Mouse (Mus musculus) right cerebral cortex, postnatal 25 days (tissue): ENCODE measurements around the gene Gin1.
"Not testable (repeated sequence)": the region's sequence is repeated elsewhere in the genome, so short reads cannot be mapped to it uniquely, and the experiment has no call there.

Experiments used
- DNase-seq: peaks from one replicate; pipeline ENCODE4 v3.0.0; 2022

The Gin1 gene

DNA sequence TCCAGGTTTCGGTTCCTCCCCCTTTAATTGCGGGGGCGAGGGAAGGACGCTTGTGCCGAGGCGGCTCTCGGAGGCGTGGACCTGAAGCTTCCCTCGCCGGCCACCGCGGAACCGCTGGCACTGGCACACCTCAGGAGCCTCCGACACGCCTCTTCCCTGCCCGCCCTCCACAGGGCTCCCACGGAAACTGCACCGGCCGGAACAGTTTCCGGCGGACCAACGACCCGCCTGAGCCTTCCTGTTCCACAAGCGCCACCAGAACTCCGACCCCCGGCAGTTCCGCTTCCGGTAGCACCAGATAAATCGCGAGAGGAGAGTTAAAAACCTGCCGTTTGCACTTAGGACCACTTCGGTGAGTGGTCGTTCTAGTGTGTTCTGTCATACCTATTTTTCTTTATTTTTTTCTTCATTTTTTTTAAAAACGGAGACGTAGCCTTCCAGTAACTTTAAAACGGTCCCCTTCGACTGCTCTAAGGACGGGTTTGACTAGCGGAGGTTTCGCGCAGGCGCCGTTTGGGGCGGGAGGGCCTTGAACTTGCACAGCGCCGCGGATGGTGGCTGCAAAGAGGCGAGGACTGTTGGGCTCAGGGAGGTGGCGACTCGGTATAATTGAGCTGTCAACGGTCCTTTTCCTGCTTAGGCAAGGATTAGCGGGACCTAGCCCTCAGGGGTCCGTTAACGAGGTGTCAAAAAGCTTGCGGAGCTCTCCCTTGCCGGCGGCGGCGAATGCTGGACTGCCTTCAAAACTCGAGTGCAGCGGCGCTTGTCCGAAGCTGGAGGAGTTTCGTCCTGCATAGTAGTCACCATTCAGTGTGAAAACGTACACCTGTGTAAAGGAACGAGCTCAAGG lies at the start of gene Gin1, which contains the start of gene Ppip5k2:
Gene Gin1, plus strand, starts transcription at position 269 of the 850 bp plus-strand sequence.
Gene Ppip5k2, minus strand, starts transcription at position 508 of the 850 bp plus-strand sequence.
- DNase-seq, result peak; percentile 93

DNA sequence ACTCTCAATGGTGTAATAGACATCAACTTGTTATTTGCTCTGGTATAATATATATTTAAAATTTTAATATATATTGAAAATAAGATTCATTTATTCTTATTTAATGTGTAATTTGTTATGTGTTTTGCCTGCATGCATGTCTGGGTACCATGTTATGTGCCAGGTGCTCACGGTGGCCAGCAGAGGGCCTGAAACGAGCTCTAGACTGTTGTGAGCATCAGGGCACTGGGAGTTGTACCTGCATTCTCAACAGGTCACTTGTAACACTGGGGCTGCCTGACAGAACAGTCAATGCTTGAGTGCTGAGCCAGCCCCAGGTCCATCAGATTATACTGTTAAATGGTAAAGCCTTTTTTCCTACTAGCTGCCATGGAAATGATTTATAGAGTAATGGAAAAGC lies 43.2 kb upstream of the Gin1 start:
- DNase-seq, result no peak

DNA sequence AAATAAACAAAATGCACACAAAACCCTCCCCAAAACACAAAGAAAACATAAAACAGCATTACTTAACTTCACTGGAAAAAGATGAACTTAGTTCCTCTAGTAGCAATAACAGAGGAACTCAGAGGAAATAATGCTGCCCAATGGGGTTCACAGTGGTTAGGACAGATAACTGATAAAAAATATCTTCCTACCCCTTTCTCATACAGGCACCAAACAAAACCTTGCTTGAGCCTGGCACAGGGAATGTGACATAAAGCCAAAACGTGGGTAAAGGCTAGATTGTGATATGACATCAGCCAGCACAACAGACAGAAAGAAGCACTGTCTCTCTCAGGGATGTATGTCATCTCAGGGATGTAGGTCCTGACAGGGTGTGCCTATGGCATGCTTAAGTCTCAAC lies 40.6 kb upstream of the Gin1 start:
- DNase-seq, result no peak

DNA sequence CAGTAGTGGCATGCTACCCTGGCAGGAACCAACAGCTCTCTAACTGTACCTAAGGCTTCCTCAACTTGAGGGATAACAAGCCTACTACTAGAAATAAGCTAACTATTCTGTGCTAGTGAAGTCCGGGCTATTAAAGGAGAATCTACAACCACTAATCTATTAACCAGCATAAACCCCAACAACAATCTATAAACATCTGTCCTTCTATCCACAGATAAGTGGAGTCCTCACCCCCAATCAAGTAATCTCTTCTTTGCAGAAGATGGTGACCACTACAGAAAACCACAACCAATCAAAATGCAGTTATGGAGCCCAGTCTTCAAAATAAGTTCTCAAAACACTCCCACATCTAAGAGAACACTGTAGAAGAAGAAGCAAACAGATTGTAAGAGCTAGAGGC lies 26.9 kb upstream of the Gin1 start:
- DNase-seq, result no peak

DNA sequence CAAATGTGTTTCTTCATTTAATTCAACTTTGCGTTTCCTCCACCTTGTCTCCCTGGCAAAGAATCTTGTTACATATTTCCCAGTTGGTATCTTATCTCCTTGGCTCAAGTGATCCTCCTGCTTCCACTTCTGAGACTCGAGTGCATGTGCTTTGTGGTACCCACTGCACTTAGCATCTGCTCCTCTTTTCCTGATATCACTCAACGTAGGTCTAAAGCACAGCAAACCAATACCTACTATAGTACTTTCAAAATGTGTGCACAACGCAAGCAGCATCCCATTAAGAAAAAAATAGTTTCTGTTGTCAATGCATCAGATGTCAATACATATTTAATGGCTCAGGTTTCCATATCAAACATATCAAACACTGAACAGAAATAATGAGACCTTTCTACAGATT lies 24.3 kb upstream of the Gin1 start:
- DNase-seq, result no peak

DNA sequence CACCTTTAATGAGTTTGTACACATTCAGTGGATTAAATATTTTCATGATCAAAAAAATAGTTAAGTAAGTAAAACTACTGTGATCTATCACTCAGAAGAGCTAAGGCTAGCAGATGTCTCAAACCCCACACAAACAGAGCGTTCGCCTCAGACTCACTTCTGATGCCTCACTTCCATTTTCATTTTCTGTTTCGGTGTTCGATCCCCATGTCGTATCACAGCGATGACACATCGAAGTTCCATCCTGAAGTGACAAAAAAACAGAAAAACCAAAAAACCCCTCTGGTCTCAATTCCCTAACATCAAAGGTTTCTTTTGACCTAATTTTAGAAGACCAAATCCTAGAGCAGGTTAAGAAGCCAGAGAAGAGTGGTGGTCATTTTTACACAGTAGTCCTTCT lies 23.7 kb upstream of the Gin1 start:
- DNase-seq, result no peak

DNA sequence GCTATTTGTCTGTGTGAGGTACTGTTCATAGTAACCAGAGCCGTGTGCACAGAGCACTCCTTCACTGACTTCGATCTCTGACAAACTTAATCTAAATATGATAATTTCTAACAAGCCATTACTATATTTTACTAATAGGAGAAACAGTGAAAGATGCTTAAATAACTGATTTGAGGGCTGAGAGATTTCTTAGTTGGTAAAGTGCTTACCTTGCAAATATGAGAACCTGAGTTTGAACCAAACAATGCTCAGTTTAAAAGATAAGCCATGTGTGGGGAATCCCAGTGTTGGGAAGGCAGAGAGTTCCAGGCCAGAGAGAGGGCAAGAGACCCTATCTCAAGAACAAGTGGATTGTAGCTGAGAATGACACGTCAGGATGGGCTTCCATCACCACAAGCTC lies 21.8 kb upstream of the Gin1 start:
- DNase-seq, result no peak

DNA sequence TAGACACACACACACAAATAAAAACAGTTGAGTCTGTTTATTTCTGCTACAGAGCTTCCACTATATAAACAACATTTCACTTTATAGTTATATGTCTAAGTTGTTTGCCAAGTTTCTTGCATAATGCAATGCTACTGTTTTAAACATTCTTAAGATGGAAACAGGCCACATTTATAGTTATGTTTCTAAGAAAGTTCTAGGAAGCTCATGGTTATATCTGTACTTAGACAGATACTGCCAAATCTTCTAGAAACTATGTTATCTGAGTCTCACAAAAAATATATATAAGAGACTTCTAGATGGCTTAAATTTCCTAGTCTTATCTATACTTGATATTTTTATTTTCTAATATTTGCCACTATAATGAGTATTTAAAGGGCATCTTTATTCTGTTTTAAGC lies 16.8 kb upstream of the Gin1 start:
- DNase-seq, result no peak

DNA sequence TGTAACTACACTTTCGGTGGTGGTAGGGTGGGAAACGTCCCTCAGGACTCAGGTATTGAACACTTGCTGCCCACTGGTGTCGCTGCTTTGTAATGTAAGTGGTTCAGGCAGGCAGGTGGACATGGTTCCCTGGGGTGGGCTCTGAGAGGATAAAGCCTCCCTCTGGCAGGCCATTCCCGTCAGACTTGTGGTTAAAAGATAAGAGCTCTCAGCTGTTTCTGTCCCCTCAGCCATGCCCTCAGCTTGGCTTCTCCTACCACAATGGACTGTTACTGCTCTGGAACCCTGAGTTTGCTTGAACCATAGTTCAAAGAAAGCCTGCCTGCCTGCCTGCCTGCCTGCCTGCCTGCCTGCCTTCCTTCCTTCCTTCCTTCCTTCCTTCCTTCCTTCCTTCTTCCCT lies 15.6 kb upstream of the Gin1 start:
- DNase-seq, result no peak

DNA sequence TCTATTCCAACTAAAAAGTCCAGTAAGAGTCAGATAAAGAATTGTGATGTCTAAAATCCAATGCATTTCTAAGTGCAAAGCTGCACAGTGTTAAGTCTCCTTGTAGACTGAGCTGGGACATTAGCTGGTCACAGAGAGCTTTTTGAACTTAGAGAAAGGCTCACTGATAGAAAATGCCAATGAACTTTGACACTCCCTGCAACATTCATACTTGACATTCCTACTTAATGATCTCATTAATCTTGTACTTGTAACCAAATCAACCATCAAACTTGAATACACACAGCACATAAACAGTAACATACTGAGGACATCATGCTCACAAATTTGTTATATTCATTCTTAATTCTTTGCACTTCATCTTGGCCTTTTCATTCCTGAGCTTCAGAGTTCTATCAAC lies 10.1 kb upstream of the Gin1 start:
- DNase-seq, result no peak

DNA sequence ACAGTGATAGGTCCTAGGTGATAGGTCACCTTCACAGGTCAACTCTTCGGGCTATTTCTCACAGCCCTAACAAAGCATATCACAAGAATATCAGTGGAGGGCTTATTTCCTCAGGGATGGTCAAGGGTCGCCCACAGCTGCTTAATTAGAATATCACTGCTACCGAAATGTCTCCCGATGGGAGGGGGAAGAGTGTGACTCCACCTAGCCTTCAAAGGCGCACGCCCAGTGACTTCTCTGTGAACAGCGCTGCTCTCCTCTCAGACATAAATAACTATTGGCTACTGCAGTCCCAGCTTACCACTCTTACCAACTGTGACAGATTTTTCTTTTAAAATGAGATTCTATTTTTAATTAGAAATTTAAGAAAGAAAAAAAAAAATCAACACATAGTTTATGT lies 9.4 kb upstream of the Gin1 start:
- no peak for DNase-seq

DNA sequence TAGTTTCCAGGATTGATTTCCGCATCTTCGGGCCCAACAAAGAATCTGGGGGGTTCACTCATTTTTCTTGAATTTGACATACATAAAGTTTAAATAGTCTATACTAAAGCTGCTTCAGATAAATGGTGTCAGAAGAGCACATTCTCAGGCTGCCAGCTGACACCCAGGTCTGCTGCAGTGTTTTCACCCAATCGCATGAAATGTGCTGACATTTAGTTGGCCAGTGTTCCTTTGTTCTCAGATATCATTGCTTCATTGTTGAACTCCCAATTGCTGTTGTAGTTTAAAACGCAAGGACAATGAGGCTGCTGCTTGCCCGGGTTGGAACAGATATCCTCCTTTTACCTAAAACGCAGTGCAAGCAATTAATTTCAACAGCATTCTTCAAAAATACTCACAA lies 8.5 kb upstream of the Gin1 start:
- no peak for DNase-seq

DNA sequence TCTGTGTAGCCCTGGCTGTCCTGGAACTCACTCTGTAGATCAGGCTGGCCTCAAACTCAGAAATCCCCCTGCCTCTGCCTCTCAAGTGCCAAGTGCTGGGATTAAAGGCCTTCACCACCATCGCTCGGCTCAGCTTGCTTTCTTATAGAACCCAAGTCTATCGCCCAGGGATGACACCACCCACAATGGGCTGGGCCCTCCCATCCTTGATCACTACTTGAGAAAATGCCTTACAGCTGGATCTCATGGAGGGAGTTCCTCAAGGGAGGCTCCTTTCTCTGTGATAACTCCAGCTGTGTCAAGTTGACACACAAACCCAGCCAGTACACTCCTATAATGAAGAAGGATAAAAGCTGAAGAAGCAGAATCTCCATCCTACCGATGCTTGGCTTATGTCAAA lies 4.3 kb upstream of the Gin1 start:
- DNase-seq, result not testable (repeated sequence)

DNA sequence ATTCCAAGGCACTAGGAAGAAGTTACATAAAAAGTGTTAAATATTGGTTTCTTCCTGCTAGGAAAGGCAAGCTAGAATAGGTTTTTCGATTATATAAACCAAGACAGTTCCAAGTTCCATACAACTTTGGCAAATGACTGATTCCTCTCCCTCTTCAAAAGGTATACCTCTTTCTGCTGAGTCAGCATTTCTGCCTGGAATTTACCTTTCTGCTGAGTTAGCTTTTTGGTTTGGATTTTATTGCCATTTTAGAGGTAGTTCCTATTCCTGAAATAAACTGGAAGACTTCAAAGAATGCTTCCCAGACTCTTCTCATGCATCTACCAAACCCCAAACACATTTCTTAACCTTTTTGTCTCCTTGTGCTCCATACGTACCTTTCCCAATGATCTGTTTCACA lies 1.9 kb upstream of the Gin1 start:
- no peak for DNase-seq

DNA sequence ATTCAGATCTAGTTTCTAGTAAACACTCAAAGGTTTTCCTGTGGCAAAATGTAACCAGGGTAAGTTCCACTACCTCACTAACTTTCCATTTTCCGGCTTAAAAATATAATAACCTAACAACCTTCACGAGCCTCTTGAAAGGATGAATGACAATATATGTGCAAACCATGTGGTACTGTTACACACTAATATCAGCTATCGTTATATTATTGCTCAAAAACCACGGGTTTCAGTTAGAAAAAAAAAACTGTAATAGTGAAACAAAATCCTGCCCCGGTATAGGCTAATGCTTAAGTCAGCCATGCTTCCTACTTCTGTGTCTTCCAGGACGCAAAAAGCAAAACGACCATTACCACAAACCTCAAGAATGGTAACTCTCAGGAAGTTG lies 1.1 kb upstream of the Gin1 start:
- no peak for DNase-seq

DNA sequence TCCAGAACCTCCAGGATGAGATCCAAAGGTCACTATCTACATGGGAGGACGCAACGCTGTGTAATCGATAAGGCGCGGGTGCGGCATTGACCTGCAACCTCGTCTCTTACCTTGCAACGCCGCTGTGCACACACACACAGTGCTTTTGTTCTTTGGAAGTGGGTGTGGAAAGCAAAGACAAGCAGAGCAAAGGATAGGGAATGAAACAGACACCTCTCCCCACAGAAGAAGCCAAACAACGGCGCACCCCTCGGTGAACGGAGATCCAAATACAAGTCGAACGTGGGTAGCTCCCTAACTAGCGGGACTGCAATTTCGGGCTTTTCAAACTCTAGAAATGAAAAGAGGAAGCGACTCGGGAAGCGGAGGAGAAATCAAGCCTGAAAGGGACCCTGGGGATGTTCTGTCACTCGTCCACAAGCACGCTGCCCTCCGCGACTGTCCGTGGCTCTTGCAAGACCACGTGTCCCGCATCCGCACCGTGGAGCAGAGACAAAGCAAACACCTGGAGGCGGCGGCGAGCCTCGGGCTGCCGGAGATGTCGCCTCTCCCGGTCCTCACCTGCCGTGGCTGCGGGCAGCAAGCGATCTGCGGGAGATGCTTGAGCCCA lies 573 bp upstream of the Gin1 start:
- peak; percentile 40 for DNase-seq

DNA sequence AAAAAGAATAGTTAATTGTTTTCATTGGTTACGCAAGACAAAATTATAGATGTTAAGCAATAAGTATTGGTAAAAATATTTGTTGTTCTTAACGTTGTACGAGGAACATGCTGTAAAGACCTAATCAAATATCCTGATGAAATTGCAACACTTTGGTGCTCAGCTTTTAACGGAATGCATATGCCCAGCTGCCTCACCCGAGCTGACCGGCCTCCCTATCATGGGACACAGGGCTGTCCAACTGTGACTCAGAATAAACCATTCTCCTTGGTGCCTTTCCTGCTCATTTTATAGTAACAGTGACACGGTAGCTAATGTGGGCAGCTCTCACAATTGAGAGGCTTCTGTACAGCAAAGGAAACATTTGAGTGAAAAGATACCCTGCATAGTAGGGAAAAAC lies 1.1 kb downstream of the Gin1 start:
- no peak for DNase-seq

DNA sequence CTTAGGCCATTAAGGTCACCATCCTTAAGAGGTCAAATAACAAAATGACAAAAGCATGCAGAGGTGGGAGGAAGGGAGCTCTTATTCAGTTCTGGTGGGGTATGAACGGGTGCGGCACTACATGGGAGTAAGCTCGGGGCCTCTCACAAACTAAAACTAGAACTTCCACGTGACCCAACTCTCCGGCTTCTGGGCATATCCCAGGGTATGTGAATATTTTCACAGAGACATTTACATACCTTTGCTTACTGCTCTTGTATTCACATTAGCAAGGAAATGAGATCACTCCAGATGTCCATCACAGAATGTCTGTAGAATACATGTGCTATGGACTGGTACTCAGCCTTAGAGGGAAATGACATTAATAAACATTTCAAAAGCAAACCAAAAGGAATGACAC lies 1.8 kb downstream of the Gin1 start:
- no peak for DNase-seq

DNA sequence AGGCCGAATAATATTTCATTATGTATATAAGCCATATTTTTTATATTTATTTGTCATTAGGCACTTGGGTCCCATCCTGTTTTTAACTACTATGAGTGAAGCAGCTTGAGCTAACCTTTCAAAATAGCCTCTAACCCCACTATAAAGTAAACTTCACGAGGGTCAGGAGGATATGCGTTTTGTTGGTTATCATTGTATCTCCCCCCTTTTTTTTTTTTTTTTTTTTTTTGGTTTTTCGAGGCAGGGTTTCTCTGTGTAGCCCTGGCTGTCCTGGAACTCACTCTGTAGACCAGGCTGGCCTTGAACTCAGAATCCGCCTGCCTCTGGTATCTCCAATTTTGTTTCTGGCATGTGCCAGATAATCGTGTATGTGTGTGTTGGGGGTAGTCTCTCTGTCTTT lies 3.4 kb downstream of the Gin1 start:
- no peak for DNase-seq

DNA sequence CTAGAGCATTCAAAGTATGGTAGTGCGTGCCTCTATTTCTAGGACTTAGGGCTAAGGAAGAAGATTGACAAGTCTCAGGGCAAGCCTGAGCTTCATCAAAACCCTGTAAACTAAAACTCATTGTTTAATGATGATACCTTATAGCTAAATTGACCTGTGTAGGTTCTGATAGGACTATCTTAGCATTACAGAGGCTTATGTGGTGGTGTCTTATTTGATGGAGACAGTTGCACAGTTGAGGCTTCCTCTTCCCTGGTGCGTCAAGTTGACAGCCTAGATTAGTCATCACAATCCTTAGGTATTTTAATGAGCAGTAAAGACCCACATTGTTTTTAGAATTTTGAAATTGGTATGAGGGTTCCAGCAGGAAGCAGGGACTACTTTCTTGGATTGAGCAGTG lies 4.0 kb downstream of the Gin1 start:
- DNase-seq, result no peak

DNA sequence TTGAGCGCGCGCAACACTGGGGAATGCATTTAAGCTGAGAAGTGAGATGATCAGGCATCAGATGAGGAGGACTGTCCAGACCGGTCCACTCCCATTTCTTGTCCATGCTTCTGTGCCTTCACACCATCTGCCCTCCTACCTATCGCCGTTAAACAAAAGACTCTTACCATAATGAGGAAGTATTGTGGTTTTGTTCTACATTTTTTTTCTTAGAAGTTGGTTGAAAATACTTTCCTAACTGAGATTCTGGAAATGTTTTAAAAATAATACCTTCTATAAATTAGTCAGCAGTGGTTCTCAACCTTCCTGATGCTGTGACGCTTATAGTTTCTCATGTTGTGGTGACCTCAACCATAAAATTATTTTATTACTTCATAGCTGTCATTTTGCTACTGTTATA lies 11.7 kb downstream of the Gin1 start:
- no peak for DNase-seq

DNA sequence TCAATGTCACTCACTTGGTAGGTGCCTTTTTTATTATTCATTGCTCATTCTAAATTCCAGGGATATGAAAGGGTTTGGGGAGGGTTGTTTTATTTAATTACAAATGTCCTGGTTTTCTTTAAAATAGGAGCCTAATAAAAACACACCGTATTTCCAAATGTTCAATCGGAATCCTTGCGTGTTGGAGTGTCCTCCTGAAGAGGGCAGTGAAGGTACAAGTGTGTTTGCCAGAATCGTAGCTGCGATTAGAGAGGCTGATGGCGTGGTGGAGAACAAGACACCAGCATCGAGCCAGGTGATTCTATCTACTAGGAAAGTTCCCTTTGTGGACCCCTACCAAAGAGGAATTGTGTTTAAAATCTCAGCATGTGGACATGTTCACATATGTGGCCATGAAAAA lies 15.0 kb downstream of the Gin1 start:
- DNase-seq, result no peak

DNA sequence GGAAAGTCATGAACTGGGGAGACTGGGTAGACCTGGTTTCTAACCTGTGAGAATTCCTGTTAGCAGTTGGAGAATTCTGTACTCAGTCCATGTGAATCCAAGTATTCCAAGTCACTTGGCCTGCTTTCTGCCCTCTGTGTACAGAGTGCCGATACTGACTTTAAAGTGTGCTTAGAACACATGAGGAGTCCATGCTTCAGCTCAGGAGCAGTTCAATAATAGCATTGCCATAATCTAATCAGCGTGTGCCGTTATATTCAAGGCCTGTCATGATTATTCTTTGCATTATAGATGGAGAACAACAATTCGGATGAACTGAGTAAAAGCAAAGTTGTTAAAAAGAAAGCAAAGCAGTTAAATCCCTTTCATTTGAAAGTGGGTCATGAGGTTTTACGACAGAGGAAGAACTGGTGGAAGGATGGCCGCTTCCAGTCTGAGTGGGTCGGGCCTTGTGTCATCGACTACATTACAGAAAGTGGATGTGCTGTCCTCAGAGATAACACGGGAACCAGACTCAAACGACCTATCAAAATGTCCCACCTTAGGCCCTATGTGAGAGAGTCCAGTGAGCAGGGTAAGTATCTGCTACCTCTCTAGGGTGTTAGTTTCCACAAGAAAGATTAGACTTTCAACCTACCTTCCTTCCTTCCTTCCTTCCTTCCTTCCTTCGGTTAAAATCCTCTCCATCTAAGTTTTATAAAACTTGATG lies 15.9 kb downstream of the Gin1 start:
- no peak for DNase-seq

DNA sequence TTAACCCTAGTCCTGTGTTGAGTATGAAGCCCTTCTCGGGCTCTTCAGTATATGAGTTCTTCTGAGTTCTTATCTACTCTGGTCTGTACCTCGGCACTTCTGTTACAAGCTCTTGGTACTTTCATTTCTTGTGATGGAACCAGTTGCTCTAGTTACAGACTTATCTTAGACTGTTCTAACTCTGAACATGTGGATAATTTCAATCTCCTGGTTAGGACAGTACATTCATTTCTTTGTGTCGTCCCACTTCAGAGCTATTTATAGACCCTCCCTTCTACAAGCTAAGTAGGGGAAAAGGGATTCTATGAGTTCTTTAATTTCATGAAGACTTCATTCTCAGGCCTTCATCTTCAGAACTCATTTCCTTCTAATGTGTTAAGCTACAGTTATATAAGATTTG lies 17.7 kb downstream of the Gin1 start:
- DNase-seq, result no peak
